Mouse (Mus musculus): Measurements from ENCODE around the gene Tmem14c. TPM values are rescaled to one million over a fixed set of nuclear protein-coding genes. Genes with fewer than 3 reads are reported as not detected.

The Tmem14c gene
- polyA plus RNA-seq (2015; fragmentation: Nextera tagmentation; extraction: Ambion mirVana) = 189 and 250 TPM in 2 replicates

DNA sequence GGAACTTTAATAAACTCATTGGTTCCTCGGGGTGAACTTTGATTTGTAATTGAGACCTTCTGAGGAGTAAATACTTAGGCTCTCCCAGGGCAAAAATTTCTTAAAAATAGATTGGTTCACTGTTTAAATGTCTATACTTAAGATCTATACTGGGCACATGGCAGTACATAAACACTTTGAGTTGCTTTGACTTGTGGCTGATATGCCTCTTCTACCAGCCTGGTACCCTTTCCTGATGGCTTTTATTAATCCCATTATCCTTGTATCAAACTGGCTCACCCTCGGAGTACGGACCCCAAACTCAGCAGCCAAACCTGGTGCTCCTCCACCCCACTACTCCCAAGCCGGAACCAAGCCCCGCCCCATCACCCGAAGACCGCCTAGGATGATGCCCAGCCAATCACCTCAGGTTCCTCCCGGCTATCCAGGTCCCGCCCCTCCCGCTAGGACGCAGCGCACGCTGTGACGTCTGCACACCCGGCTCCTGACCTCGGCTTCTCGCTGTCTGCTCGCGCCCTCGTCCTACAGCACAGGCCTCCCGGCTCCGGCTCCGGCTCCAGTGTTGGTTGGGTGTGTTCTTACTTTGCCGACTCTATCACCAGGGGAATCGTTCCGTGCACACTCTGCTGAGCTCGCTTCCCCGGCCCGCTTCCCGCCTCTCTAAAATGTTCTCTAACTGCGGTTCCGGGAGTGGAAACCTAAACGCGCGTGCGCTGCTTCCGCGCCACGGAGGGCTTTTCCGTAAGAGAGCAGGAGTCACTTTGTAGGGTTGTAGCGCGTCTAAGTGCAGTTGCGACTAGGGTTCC, at the start of gene Tmem14c:
Gene Tmem14c (plus strand): TSS at position 464 of the 806 bp plus-strand sequence.
- Histone ChIP-seq H3K4me1 (peaks cover 37% of the 10 kb centered on the region), H3K9ac (peak within 1 kb of the TSS; percentile 90), H3K36me3 (peaks cover 68% of the 10 kb centered on the region), H3K4me2 (peak within 1 kb of the TSS; percentile 78), H3K27ac (replicated peaks) (peak within 1 kb of the TSS; percentile 93), H3K27me3 (replicated peaks) (no peaks in the 10 kb centered on the region), H3K4me3 (peak within 1 kb of the TSS; percentile 81), H3K9me3 (no peaks in the 10 kb centered on the region)
- ATAC-seq (ENCODE audit: extremely low read depth, insufficient number of reproducible peaks, low FRiP score, low TSS enrichment) = peak; percentile 99
- under 1% methylated on average over 43 of the region's 43 CpGs for WGBS

DNA sequence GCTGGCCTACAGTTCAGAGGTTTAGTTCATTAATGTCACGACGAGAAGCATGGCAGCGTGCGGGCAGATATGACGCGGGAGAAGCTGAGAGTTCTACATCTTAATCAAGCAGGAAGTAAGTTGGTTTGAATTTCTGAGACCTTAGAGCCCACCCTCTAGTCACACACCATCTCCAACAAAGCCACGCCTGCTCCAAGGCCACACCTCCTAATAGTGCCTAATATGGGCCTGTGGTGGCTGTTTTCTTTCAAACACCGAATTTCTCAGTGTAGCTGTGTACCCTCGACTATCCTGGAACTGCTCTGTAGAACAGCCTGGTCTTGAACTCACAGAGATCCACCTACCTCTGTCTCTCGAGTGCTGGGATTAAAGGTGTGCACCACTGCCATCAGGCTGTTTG, 48.5 kb upstream of the Tmem14c start:
- Histone ChIP-seq H3K4me2 (no peak overlapping the region), H3K27ac (replicated peaks) (no peak overlapping the region), H3K4me1 (no peaks in the 10 kb centered on the region), H3K4me3 (no peak overlapping the region), H3K36me3 (no peaks in the 10 kb centered on the region), H3K9ac (no peak overlapping the region), H3K27me3 (replicated peaks) (no peaks in the 10 kb centered on the region), H3K9me3 (no peaks in the 10 kb centered on the region)
- no peak for ATAC-seq (ENCODE audit: extremely low read depth, insufficient number of reproducible peaks, low FRiP score, low TSS enrichment)
- WGBS = 86% methylated on average over 10 of the region's 10 CpGs

DNA sequence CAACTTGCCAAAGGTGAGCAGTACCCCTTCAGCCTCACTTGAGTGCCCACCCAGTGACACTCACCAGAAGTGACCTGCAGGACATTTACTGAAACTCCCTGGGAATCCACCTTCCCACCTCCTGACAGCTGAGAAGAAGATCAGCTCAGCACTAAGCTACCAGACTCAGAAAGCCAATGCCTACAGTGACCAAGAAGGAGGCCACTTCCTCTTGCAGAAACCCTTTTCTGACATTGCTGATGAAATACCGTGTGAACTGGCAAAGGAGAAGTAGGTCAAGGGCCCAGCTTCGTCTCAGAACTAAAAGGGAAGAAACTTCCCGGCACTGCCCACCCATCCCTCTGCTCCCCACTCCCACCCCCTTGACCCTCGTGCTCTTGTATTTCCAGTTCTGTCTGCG, 47.5 kb upstream of the Tmem14c start:
- no peak overlapping the region for H3K4me3 ChIP-seq
- H3K9me3 ChIP-seq = no peaks in the 10 kb centered on the region
- no peak overlapping the region for H3K9ac ChIP-seq
- no peak overlapping the region for H3K27ac ChIP-seq (replicated peaks)
- H3K4me2 ChIP-seq = no peak overlapping the region
- no peaks in the 10 kb centered on the region for H3K27me3 ChIP-seq (replicated peaks)
- no peaks in the 10 kb centered on the region for H3K4me1 ChIP-seq
- ATAC-seq (ENCODE audit: extremely low read depth, insufficient number of reproducible peaks, low FRiP score, low TSS enrichment) = no peak
- no peaks in the 10 kb centered on the region for H3K36me3 ChIP-seq
- WGBS = 69% methylated on average over 5 of the region's 5 CpGs

DNA sequence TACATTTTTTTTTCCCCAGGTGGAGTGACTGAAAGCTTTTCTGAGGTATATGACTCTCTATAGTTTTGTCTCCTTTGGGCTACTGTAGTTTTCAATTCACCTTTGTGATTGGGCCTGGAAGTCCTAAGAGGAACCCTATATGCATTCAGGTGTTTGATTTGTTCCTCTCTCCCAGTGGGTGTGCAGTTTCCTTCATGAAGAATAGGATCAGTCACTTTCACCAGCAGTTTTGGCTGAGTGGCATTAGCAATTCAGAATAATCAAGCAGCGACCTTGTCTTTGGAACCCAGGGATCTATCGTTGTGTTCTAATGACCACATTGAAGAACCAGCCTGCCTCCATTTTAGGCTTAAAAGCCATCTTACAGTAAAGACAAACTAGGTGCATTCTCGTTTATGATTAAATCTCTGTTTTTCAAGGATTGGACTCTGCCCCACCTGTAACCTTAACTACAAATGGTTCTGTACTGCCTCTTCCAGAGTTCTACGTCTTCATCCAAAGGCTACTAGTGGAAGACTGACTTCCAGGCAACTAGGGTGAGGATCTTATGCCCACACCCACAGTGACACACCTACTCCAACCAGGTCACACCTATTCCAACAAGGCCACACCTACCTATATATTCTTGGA, 46.2 kb upstream of the Tmem14c start:
- Histone ChIP-seq H3K4me2 (no peak overlapping the region), H3K36me3 (no peaks in the 10 kb centered on the region), H3K4me1 (no peaks in the 10 kb centered on the region), H3K9ac (no peak overlapping the region), H3K27ac (replicated peaks) (no peak overlapping the region), H3K4me3 (no peak overlapping the region), H3K27me3 (replicated peaks) (no peaks in the 10 kb centered on the region), H3K9me3 (no peaks in the 10 kb centered on the region)
- no peak for ATAC-seq (ENCODE audit: extremely low read depth, insufficient number of reproducible peaks, low FRiP score, low TSS enrichment)
- WGBS = 79% methylated on average over 4 of the region's 4 CpGs

DNA sequence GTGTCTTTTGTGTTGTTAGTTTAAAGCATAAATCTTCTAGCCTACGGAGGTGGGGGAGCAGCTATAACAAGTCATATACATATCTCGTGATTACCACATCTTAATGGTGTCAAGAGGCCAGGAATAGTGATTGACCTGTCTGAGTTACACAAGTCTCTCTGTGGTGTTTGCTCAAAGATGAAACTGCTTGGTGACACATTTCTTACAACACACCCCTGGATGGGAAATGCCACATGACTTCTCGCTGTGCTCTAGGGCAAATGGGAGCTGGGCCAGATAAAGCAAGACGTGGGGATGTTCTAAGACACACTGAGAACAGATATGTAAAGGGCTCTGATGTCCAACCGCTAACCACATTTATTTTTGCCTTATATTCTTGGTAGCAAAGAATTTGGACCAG, 44.8 kb upstream of the Tmem14c start:
- no peak for ATAC-seq (ENCODE audit: extremely low read depth, insufficient number of reproducible peaks, low FRiP score, low TSS enrichment)
- Histone ChIP-seq H3K36me3 (no peaks in the 10 kb centered on the region), H3K4me2 (no peak overlapping the region), H3K4me1 (no peaks in the 10 kb centered on the region), H3K27ac (replicated peaks) (no peak overlapping the region), H3K9ac (no peak overlapping the region), H3K4me3 (no peak overlapping the region), H3K9me3 (no peaks in the 10 kb centered on the region), H3K27me3 (replicated peaks) (no peaks in the 10 kb centered on the region)
- 74% methylated on average over 5 of the region's 5 CpGs for WGBS

DNA sequence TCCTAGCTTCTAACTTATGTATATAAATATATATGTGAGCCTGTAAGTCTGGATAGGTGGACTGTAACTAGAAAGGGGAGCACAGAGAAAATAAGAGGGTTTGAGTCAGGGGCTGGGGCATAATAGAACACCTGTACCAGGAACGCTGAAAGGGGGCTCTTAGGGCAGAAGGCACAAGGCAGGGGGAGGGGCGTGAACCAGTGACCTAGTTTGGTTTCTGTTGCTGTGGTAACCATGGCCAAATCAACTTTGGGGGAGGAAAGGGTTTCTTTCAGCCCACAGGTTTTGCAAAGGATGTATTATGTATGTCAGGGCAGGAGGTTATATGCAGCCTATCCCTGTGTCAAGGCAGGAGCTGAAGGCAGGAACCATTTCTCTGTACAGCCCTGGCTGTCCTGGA, 44.3 kb upstream of the Tmem14c start:
- no peaks in the 10 kb centered on the region for H3K27me3 ChIP-seq (replicated peaks)
- no peaks in the 10 kb centered on the region for H3K9me3 ChIP-seq
- no peak for ATAC-seq (ENCODE audit: extremely low read depth, insufficient number of reproducible peaks, low FRiP score, low TSS enrichment)
- H3K36me3 ChIP-seq = no peaks in the 10 kb centered on the region
- H3K27ac ChIP-seq (replicated peaks) = no peak overlapping the region
- H3K9ac ChIP-seq = no peak overlapping the region
- 61% methylated on average over 2 of the region's 2 CpGs for WGBS
- H3K4me3 ChIP-seq = no peak overlapping the region
- no peaks in the 10 kb centered on the region for H3K4me1 ChIP-seq
- no peak overlapping the region for H3K4me2 ChIP-seq

DNA sequence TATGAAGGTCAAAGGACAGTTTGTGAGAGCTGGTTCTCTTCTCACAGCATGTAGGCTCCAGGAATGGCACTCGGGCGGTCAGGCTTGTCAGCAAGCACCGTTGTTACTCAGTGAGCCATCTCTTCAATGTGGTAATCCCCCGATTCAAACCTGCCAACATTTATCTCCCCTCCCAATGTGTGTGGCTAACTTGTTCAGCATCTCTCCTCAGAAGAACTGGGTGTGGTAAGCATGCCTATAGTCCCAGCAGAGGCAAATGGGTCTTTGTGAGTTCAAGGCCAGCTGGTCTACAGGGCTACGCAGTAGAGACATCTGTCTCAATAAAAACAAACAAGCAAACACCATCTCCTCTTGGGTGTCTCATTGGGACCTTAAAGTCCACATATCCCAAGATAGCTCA, 43.1 kb upstream of the Tmem14c start:
- Histone ChIP-seq H3K36me3 (no peaks in the 10 kb centered on the region), H3K4me3 (no peak overlapping the region), H3K9ac (no peak overlapping the region), H3K4me1 (no peaks in the 10 kb centered on the region), H3K4me2 (no peak overlapping the region), H3K9me3 (no peaks in the 10 kb centered on the region), H3K27me3 (replicated peaks) (no peaks in the 10 kb centered on the region), H3K27ac (replicated peaks) (no peak overlapping the region)
- ATAC-seq (ENCODE audit: extremely low read depth, insufficient number of reproducible peaks, low FRiP score, low TSS enrichment) = no peak
- WGBS = 78% methylated on average over 5 of the region's 5 CpGs

DNA sequence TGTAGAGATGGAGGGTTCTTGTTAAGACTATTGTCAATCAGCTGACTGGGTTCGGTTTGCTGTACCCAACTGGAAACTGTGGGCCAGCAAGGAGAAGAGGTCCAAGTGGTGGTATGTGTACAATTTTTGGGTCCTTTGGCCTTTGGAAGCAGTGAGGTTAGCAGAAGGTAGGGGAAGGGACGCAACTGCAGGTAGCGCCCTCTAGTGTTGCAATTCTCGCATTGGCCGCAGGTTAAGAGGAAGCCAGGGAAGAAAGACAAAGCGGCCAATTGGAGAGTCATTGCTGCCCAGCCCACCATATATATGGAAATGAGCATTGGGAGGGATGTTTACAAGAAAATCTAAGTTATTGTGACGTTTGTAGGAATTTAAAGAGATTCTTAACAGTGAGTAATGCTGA, 38.5 kb upstream of the Tmem14c start:
- H3K27ac ChIP-seq (replicated peaks) = no peak overlapping the region
- no peaks in the 10 kb centered on the region for H3K36me3 ChIP-seq
- H3K9ac ChIP-seq = no peak overlapping the region
- no peaks in the 10 kb centered on the region for H3K27me3 ChIP-seq (replicated peaks)
- no peak overlapping the region for H3K4me2 ChIP-seq
- H3K4me1 ChIP-seq = no peaks in the 10 kb centered on the region
- no peak overlapping the region for H3K4me3 ChIP-seq
- no peak for ATAC-seq (ENCODE audit: extremely low read depth, insufficient number of reproducible peaks, low FRiP score, low TSS enrichment)
- no peaks in the 10 kb centered on the region for H3K9me3 ChIP-seq
- WGBS = 16% methylated on average over 7 of the region's 7 CpGs

DNA sequence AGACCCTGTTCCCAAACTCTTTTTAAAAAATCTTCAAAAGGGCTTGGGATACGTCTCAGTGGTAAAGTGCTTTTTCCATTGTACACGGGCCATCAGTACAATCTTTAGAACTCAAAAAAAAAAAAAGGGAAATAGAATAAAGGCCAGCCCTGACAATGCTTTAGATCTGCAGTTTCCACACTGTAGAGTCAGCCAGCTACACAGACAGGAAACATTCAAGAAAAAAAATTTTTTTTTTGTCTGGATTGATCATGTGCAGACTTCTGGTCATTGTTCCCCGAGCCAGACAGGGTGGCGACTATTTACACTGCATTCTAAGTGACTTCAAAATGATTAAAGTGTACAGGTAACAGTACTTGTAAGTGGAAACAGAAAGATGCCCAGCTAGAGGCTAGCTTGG, 37.4 kb upstream of the Tmem14c start:
- peak overlapping the region; percentile 74 for H3K27ac ChIP-seq (replicated peaks)
- no peak overlapping the region for H3K4me2 ChIP-seq
- no peaks in the 10 kb centered on the region for H3K27me3 ChIP-seq (replicated peaks)
- no peaks in the 10 kb centered on the region for H3K36me3 ChIP-seq
- 57% methylated on average over 4 of the region's 4 CpGs for WGBS
- H3K9ac ChIP-seq = no peak overlapping the region
- no peaks in the 10 kb centered on the region for H3K9me3 ChIP-seq
- H3K4me3 ChIP-seq = no peak overlapping the region
- no peak for ATAC-seq (ENCODE audit: extremely low read depth, insufficient number of reproducible peaks, low FRiP score, low TSS enrichment)
- no peaks in the 10 kb centered on the region for H3K4me1 ChIP-seq

DNA sequence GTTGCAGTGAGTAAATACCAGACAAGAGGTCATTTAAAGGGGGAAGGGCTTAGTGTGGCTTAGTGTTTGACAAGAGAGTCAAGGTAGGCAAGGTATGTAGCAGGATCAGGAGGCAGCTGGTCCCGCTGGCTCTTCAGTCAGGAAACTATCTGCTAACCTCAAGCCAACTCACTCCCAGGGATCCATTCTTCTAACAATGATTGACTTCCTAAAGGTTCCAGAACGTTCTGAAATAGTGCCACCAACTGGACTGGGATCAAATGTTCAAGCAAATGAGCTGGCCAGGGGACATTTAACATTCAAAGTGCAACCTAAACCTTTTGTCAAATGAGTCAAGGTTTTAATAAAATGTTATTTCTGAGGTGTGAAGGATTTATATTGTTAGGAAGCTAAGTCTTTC, 36.8 kb upstream of the Tmem14c start:
- H3K4me3 ChIP-seq = no peak overlapping the region
- H3K27me3 ChIP-seq (replicated peaks) = no peaks in the 10 kb centered on the region
- no peak overlapping the region for H3K9ac ChIP-seq
- WGBS = 42% methylated on average over 2 of the region's 2 CpGs
- peak overlapping the region; percentile 74 for H3K27ac ChIP-seq (replicated peaks)
- no peak for ATAC-seq (ENCODE audit: extremely low read depth, insufficient number of reproducible peaks, low FRiP score, low TSS enrichment)
- H3K4me2 ChIP-seq = no peak overlapping the region
- no peaks in the 10 kb centered on the region for H3K4me1 ChIP-seq
- no peaks in the 10 kb centered on the region for H3K36me3 ChIP-seq
- no peaks in the 10 kb centered on the region for H3K9me3 ChIP-seq

DNA sequence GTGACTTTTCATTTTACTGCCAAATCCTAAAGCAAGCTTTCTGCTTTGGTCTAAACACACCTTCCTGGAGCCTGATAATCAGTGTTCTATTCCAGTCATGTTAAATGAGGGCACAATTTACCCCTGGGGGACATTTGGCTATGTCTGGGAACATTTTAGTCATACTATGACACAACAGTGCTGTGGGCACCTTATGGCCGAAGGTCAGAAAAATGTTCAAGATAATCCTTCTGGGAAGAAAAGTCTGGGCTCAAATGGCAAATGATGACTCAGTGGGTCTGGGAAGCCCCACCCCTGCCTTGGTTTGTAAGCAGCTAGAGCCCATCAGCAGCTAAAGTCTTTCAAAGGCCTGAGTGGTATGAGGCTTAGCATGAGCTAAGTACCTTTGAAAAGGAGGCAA, 33.3 kb upstream of the Tmem14c start:
- H3K27ac ChIP-seq (replicated peaks) = no peak overlapping the region
- H3K4me3 ChIP-seq = no peak overlapping the region
- H3K9me3 ChIP-seq = no peaks in the 10 kb centered on the region
- H3K4me2 ChIP-seq = no peak overlapping the region
- no peaks in the 10 kb centered on the region for H3K4me1 ChIP-seq
- H3K9ac ChIP-seq = no peak overlapping the region
- no peaks in the 10 kb centered on the region for H3K27me3 ChIP-seq (replicated peaks)
- no peak for ATAC-seq (ENCODE audit: extremely low read depth, insufficient number of reproducible peaks, low FRiP score, low TSS enrichment)
- H3K36me3 ChIP-seq = no peaks in the 10 kb centered on the region
- 70% methylated on average over 1 of the region's 1 CpGs for WGBS

DNA sequence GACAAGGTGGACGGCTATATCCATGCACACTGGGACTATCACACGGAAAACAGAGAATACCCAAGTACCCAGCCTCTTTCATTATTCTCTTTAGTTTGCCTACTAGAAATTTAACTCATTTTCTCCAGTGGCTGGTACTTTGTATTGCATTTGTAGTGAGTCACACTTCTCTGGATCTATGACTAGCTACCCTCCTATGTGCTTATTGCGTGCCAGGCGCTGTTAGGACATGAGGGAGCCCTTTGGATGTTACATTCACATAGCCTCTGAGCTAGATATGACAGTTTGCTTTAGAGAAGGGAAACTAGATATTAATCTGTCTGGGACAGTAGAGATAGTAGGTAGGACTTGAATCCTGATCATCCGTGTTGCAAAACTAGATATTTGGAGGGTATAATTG, 30.0 kb upstream of the Tmem14c start:
- H3K9ac ChIP-seq = no peak overlapping the region
- no peak overlapping the region for H3K4me2 ChIP-seq
- H3K36me3 ChIP-seq = no peaks in the 10 kb centered on the region
- no peak overlapping the region for H3K4me3 ChIP-seq
- H3K27me3 ChIP-seq (replicated peaks) = no peaks in the 10 kb centered on the region
- no peak for ATAC-seq (ENCODE audit: extremely low read depth, insufficient number of reproducible peaks, low FRiP score, low TSS enrichment)
- no peaks in the 10 kb centered on the region for H3K9me3 ChIP-seq
- H3K27ac ChIP-seq (replicated peaks) = no peak overlapping the region
- WGBS = 84% methylated on average over 5 of the region's 5 CpGs
- H3K4me1 ChIP-seq = no peaks in the 10 kb centered on the region

Measured in heart, embryonic 13.5 days (tissue).